31 mouse cellular contexts compared by ENCODE assay signal in genomic region chr2:22663731-22664130, GRCm38 (mm10). TPM values are rescaled to one million over a fixed set of nuclear protein-coding genes. Genes with fewer than 3 reads are reported as not detected.
"Had no signal": no experiment of that assay in that cellular context is flagged by ENCODE, and none has a peak within 500 bp of the region (broad histone marks: within the 10 kb centered on the region; RNA-seq: fewer than 3 reads in every experiment).

No protein-coding gene starts in this region.

- H3K4me3 ChIP-seq: embryonic facial prominence, embryonic 10.5 days; embryonic facial prominence, embryonic 12.5 days; embryonic facial prominence, embryonic 13.5 days; embryonic facial prominence, embryonic 15.5 days; erythroblast, embryonic 14.5 days; forebrain, embryonic 10.5 days; forebrain, embryonic 12.5 days; forebrain, embryonic 13.5 days; forebrain, embryonic 15.5 days; gastrocnemius, adult 2 months; heart, adult 2 months had no signal

- H3K36me3 ChIP-seq: embryonic facial prominence, embryonic 10.5 days; embryonic facial prominence, embryonic 12.5 days; embryonic facial prominence, embryonic 13.5 days; embryonic facial prominence, embryonic 15.5 days; forebrain, embryonic 10.5 days had no signal

- H3K9ac ChIP-seq: embryonic facial prominence, embryonic 12.5 days; embryonic facial prominence, embryonic 13.5 days; embryonic facial prominence, embryonic 15.5 days; forebrain, embryonic 12.5 days; forebrain, embryonic 13.5 days; forebrain, embryonic 15.5 days; forebrain, postnatal 0 days had no signal

- H3K9me3 ChIP-seq: embryonic facial prominence, embryonic 10.5 days; embryonic facial prominence, embryonic 12.5 days; embryonic facial prominence, embryonic 13.5 days; embryonic facial prominence, embryonic 15.5 days; forebrain, embryonic 10.5 days; forebrain, embryonic 12.5 days; forebrain, embryonic 13.5 days; forebrain, embryonic 15.5 days had no signal

- H3K27me3 ChIP-seq: embryonic facial prominence, embryonic 12.5 days; embryonic facial prominence, embryonic 13.5 days; embryonic facial prominence, embryonic 15.5 days; forebrain, embryonic 12.5 days; forebrain, embryonic 13.5 days; forebrain, embryonic 15.5 days had no signal

- H3K27ac ChIP-seq: embryonic facial prominence, embryonic 10.5 days; embryonic facial prominence, embryonic 12.5 days; embryonic facial prominence, embryonic 13.5 days; embryonic facial prominence, embryonic 15.5 days; forebrain, embryonic 10.5 days; forebrain, embryonic 12.5 days; forebrain, embryonic 13.5 days; forebrain, embryonic 15.5 days; gastrocnemius, adult 2 months; heart, adult 2 months had no signal

- H3K4me1 ChIP-seq: embryonic facial prominence, embryonic 10.5 days; embryonic facial prominence, embryonic 12.5 days; embryonic facial prominence, embryonic 13.5 days; embryonic facial prominence, embryonic 15.5 days; forebrain, embryonic 10.5 days; forebrain, embryonic 12.5 days; forebrain, embryonic 13.5 days; forebrain, embryonic 15.5 days had no signal

- DNase-seq: cerebellum, adult 2 months; cerebellum, adult 8-10 months; cerebellum, adult 9-10 months; cerebellum, adult 9-11 months; cerebellum, postnatal 10 days; cerebellum, postnatal 14 days; cerebellum, postnatal 25 days; cerebellum, postnatal 36 days; embryo, embryonic 11 days; forebrain, postnatal 0 days; gastrocnemius, adult 2 months; gastrocnemius, postnatal 10 days; gastrocnemius, postnatal 14 days; gastrocnemius, postnatal 25 days; gastrocnemius, postnatal 36 days; heart, adult 11 months; heart, adult 18-20 months; heart, adult 2 months had no signal

RNA-seq across cellular contexts. Expression of gene Gad2, which starts 41.7 kb away (rescaled TPM):
- total RNA-seq: common myeloid progenitor, adult 5-6 weeks; gastrocnemius, adult 2 months; gastrocnemius, postnatal 14 days; gastrocnemius, postnatal 25 days; gastrocnemius, postnatal 36 days; gastrocnemius, postnatal 4 days; granulocyte monocyte progenitor cell, adult 5-6 weeks; heart, adult 18-20 months; heart, adult 2 months had no signal
- polyA plus RNA-seq: erythroblast, embryonic 14.5 days; gonadal fat pad, adult 2 months; heart, adult 2 months had no signal
